Mouse (Mus musculus): ENCODE results near the gene Tmprss11e. TPM values are rescaled to one million over a fixed set of nuclear protein-coding genes. Genes with fewer than 3 reads are reported as not detected.

Tmprss11e gene
- total RNA-seq, 2 experiments from 2014 or later = not detected

DNA sequence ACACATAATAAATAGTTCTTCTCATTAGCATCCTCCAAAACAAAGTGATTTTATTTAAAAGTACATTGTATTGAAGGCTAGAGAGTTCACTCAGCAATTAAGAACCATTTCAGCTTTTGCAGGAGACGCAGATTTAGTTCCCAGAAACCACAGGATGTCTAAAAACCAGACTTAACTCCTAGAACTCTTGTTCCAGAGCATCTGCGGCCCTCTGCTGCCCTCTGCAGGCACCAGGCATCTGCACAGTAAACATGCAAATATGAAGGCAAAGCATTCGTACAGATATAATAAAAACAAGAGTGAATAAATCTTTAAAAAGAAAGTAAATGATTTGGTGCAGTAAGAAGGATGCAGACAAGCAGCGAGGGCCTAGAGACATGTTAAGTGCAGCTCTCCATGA, 60.9 kb downstream of the Tmprss11e start:
- peak; percentile 60 to 74 for DNase-seq (ENCODE audit: low spot score in 2 of 2)
- intact Hi-C loops (cut with DNase I) = loop anchor here (5.0 kb wide), 2 partner anchors 252 to 327 kb away; no protein-coding TSS in a partner anchor

DNA sequence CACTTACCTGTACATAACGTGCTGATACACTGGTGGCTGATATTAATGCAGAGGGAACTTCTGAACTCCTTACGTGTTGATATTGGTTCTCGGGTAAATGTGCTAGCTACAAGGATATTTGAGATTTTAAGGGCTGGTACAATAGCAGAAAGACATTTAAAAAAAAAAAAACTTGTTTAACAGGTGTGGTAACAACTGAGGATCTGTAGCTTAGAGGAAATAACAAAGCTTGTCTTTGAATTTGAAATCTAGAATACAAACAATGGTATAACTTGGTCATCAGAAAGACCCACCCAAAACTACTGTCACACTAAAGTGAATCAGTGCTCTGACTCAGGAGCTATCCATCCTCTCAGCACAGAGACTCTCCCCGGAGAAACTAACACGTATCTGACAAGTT, 69.4 kb downstream of the Tmprss11e start, which contains the start of gene Tmprss11b:
Gene Tmprss11b, minus strand, starts transcription at position 101 of the 400 bp plus-strand sequence.
- DNase-seq (ENCODE audit: low spot score in 2 of 2) = no peak
- intact Hi-C loops (cut with DNase I) = loop anchor here (10.0 kb wide), 1 partner anchor 481 kb away; the partner anchor contains the start of gene Gnrhr

Other genes starting within 250 kb of the Tmprss11e start
- not detected for gene Tmprss11g, start 227.2 kb downstream of the Tmprss11e start, total RNA-seq (2021)
- not detected for gene Tmprss11f, start 113.4 kb downstream of the Tmprss11e start, total RNA-seq (2021)
- not detected for gene Tmprss11b, start 69.5 kb downstream of the Tmprss11e start, total RNA-seq (2021)
- 10 to 100 TPM; 58.4 to 59.5 TPM for gene Ythdc1, start 58.4 kb upstream of the Tmprss11e start, total RNA-seq (2021)
- gene Ugt2b34, start 161.1 kb upstream of the Tmprss11e start, total RNA-seq (2021) = not detected
- gene Ugt2b1, start 180.7 kb upstream of the Tmprss11e start, total RNA-seq (2021) = not detected

All from left cerebral cortex, postnatal 25 days (tissue).